Mouse (Mus musculus): ENCODE results near the gene Socs2.

GRCm38 (mm10) chr10:95415159-95415532 is 1.8 kb downstream of the Socs2 start:
- TF ChIP-seq CTCF (IDR thresholded peaks at IDR 0.05; ENCODE audit: low read depth, low read length): no peak
- TF ChIP-seq TAL1 (conservative IDR thresholded peaks at IDR 0.05; ENCODE audit: low read depth, low read length): no peak
- no peak for TF ChIP-seq GATA1 (IDR thresholded peaks at IDR 0.05; ENCODE audit: borderline replicate concordance, low read length)

All from G1E (cell line).